Mouse (Mus musculus) heart, postnatal 0 days (tissue): ENCODE data around the gene Rgma.

Experiments
- CTCF ChIP-seq: IDR thresholded peaks from 2 replicates; pipeline ENCODE4 v1.5.1; 2016; ENCODE audit warnings: antibody characterized with exemption, control low read depth, low read depth
- EP300 ChIP-seq: IDR thresholded peaks from 2 replicates; pipeline ENCODE4 v1.6.1; 2016; ENCODE audit warnings: antibody characterized with exemption, low read depth

DNA sequence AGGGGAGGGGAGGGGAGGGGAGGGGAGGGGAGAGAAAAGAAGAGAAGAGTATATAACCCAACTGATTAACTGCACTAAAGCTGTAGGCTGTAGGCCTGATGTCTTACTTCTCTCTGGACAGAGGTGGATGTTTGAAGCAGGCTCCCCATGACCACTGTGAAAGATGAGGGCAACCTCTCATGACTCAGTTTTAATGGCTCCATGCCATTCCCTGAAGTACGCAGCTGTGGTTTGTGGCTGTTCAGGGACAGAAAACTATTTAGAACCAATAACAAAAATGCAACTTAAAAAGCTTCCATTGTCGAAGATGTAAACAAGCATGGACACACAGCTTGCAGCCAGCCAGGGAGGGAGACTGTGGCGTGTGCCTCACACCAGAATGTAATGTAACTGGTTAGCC lies 50.9 kb downstream of the Rgma start:
- no peak for TF ChIP-seq EP300
- TF ChIP-seq CTCF = no peak
